Mouse (Mus musculus) bone marrow, adult 2 months (tissue): ENCODE measurements around the gene Clcn1. TPM values are rescaled to one million over a fixed set of nuclear protein-coding genes. Genes with fewer than 3 reads are reported as not detected.

ENCODE experiments used
- H3K27ac ChIP-seq: fragments of 200-500 bp; 2 replicates; pipeline ENCODE4 v1.5.1; 2012; ENCODE audit warnings: low read depth, mild to moderate bottlenecking, control low read depth, inconsistent platforms, low read length; ENCODE audit not compliant: control insufficient read depth, poor library complexity, insufficient read depth
- H3K4me1 ChIP-seq: fragments of 200-500 bp; 2 replicates; pipeline ENCODE4 v1.6.1; 2011; ENCODE audit warnings: low read length; ENCODE audit not compliant: control insufficient read depth, insufficient read depth
- H3K4me3 ChIP-seq: fragments of 200-500 bp; replicated peaks from 2 replicates; pipeline ENCODE3; 2011; ENCODE audit warnings: mild to moderate bottlenecking, low read depth, low read length, control low read depth; ENCODE audit not compliant: control insufficient read depth
- CTCF ChIP-seq: fragments of 200-500 bp; IDR thresholded peaks from 2 replicates; pipeline ENCODE4 v1.5.1; 2011; ENCODE audit warnings: low read length, control low read depth; ENCODE audit not compliant: control insufficient read depth, insufficient read depth
- POLR2A ChIP-seq: fragments of 200-500 bp; IDR thresholded peaks from 2 replicates; pipeline ENCODE4 v1.6.1; 2011; ENCODE audit warnings: low read depth, mild to moderate bottlenecking, control low read depth, low read length, borderline replicate concordance; ENCODE audit not compliant: control insufficient read depth
- WGBS: fragments of 180-500 bp; shearing (Covaris S2); methylation state at CpG from one replicate; pipeline ENCODE4 v1.1.7; 2018; 5-methylcytosine and 5-hydroxymethylcytosine counted together
- polyA plus RNA-seq: library from polyadenylated mRNA; stranded (reverse); fragments of >200 nt; gene quantifications from 2 replicates; pipeline ENCODE4 v1.2.4, GENCODE M21; 2011; ENCODE audit warnings: low replicate concordance; ENCODE audit not compliant: missing spikeins, insufficient read depth, insufficient read length

Clcn1 gene
- polyA plus RNA-seq, 1 experiment: 2.1 TPM

DNA sequence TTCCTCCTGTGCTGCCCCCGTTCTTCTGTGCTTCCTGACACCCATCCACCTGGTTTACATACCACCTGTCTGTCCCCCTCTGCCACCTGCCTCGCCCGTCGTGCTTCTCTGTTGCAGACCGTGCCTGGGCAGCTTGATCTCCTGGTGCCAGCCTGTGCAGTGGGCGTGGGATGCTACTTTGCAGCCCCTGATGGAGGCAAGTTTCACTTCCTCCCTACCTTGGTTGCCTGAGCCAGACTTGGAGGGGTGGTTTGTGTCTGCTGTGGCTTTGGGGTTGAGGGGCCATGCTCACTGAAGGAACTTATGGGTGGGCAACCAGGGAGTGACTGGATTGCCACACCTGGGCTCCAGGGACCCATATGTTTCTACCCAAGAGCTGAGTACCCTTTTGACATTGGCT is 6.8 kb downstream of the Clcn1 start:
- WGBS: 29% methylated on average over 6 of the region's 6 CpGs
- peaks cover 4% of the 10 kb centered on the region for H3K4me1 ChIP-seq
- H3K4me3 ChIP-seq: no peak overlapping the region
- no peak for TF ChIP-seq CTCF
- no peak for TF ChIP-seq POLR2A
- no peak overlapping the region for H3K27ac ChIP-seq

DNA sequence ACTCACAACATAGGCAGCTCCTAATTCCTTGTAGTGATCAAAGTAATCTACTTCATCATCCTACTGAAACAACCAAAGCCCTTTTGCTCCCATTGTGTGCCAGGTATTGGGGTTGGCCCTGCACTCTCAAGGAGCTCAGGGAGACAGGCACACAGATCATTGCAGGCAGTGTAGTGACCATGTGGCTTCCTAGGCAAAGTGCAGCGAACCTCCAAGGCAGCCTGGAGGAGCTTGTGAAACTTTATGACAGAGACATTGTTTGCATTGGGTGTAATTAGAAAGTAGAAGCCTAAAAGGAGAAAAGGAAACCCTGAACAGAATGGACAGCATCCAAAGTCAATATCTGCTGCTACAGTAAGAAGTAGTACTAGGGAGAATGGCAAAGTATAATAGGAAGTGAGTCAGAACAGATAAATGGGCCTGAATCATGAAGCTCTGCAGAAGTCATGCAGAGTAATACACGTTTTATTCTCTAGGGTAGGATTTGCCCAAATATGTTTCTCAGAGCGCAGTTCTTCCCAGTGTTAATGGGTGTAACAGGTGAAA is 9.1 kb downstream of the Clcn1 start:
- WGBS: 61% methylated on average over 3 of the region's 3 CpGs
- no peak overlapping the region for H3K27ac ChIP-seq
- no peak overlapping the region for H3K4me3 ChIP-seq
- peaks cover 4% of the 10 kb centered on the region for H3K4me1 ChIP-seq
- TF ChIP-seq CTCF: no peak
- TF ChIP-seq POLR2A: no peak

DNA sequence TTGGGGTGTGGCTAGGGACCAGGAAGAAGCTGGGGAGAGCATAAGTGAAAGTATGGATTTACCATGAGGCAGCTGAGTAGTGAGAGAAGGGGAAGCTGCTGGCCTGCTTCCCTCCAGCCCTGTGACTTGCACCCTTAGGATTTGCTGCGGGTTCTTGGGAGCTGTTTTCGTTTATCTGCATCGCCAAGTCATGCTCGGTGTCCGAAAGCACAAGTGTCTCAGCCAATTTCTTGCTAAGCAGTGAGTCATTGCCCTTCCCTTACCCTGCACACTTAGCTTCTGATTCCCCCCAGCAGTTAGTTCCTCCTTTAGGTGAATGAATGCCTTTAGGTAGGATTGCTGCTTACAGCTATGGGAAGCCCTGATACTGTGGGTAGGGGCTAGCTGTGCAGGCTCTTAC is 12.9 kb downstream of the Clcn1 start:
- Histone ChIP-seq H3K4me1 (no peaks in the 10 kb centered on the region), H3K27ac (no peak overlapping the region), H3K4me3 (no peak overlapping the region)
- TF ChIP-seq CTCF: no peak
- 14% methylated on average over 5 of the region's 5 CpGs for WGBS

DNA sequence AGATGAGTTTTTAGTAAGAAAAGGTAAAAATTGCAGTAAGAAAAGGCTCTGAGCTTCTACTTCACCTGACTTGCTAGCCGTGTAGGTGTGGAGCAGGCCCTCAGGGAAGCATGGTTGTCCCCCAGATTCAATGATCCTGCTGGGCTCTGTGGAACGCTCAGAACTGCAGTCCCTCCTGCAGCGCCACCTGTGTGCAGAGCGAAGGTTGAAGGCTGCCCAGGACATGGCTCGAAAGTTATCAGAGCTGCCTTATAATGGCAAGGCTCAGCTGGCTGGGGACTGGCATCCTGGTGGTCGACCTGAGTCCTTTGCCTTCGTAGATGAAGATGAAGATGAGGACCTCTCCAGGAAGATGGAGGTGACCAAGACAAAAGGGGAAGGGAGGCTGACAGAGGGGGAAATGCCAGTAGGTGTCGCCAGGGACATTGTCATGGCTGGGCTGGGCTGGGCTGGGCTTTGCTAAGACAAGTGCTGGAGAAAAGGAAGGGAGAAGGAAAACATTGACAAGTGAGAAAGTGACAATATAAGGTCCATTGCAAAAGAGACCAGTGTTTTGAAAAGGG is 23.4 kb downstream of the Clcn1 start:
- no peak overlapping the region for H3K4me3 ChIP-seq
- peak; percentile 28; the same call in 1 of the 2 replicates for TF ChIP-seq CTCF
- TF ChIP-seq POLR2A: no peak
- H3K4me1 ChIP-seq: peaks cover 2% of the 10 kb centered on the region; the same call in 1 of the 2 replicates
- no peak overlapping the region; the same call in 1 of the 2 replicates for H3K27ac ChIP-seq
- WGBS: 52% methylated on average over 8 of the region's 8 CpGs

DNA sequence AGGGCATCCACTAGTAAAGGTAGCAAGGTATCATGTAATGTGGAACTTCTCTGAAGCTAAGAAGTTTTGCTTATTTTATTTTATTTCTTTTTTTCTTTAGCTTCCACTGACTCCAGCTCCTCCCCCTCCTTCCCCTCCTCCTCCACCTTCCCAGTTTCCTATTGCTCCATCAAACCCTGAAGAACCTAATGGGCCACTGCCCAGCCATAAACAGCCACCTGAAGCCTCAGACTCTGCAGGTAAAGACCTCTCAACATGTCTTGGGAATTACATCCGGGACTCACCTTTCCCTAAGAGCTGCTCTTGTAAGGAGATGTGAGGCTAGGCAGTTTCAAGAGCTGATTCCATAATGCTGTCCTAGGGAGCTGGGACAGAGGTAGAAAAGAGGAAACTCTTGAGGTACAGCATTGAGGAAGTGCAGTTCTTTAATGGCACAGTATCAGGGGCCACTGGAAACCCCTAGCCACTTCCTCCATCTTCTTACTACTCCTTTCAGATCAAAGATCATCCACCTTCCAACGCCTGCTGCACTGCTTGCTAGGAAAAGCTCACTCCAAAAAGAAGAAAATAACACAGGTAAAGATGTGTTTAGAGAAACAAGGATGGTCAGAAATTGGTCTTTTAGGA is 24.1 kb downstream of the Clcn1 start:
- Histone ChIP-seq H3K4me3 (no peak overlapping the region), H3K27ac (no peak overlapping the region), H3K4me1 (peaks cover 2% of the 10 kb centered on the region; the same call in 1 of the 2 replicates)
- TF ChIP-seq CTCF (no peak), POLR2A (no peak)
- WGBS: 33% methylated on average over 2 of the region's 2 CpGs

DNA sequence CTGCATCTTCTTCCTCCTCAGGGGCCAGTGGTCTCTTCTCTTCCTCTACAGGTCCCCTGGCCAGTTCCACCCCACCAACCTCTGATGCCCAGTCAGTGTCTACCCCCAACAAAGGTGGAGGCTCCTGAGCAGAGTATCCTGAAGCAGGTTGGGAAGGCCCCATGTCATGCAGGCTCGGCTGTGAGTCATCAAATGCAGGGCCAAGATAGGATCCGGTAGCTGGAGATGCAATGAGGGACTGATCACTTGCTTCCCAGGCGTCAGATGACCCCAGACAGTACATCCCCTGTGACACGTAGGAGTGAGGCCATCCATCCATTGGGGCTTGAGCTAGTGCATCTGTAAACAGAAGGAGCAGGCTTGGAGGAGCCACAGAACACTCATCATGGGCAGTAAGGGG is 31.8 kb downstream of the Clcn1 start:
- H3K4me1 ChIP-seq: no peaks in the 10 kb centered on the region
- 84% methylated on average over 4 of the region's 4 CpGs for WGBS
- TF ChIP-seq CTCF (no peak), POLR2A (no peak)
- no peak overlapping the region for H3K27ac ChIP-seq
- no peak overlapping the region for H3K4me3 ChIP-seq

DNA sequence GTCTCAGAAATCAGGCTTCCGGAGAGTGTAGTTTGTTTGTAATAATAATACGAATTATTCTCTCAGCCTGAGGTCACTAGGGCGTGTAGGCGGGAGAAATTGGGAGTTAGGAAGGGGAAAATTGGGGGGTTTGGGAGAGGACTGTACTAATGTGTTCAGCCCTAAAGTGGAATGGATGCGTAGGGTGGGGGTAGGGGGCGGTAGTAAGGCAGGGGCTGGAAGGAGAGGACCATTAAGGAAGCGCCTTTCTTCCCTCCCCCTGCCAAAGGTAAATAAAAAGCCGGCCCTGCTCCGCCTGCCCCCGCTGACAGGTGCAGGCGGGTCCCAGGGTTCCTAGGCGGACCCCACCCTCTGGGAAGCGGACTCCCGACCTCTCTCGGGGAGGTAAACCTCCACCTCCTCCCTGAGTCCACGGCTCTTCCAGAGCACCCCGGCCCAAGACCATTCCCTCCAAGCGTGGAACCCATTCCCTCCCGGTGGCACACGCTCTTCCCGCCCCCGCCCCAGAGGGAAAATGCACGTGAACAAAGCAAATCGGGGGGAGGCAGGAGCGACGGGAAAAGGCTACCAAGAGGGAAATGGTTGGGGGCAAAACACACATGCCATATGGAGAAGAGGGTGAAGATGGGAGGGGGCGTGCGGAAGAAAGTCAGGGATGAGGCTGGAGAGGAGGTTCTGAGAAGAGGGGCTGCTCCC is 37.0 kb downstream of the Clcn1 start:
- TF ChIP-seq CTCF (no peak), POLR2A (no peak)
- Histone ChIP-seq H3K4me1 (no peaks in the 10 kb centered on the region), H3K4me3 (no peak overlapping the region), H3K27ac (no peak overlapping the region)
- 10% methylated on average over 27 of the region's 28 CpGs for WGBS

DNA sequence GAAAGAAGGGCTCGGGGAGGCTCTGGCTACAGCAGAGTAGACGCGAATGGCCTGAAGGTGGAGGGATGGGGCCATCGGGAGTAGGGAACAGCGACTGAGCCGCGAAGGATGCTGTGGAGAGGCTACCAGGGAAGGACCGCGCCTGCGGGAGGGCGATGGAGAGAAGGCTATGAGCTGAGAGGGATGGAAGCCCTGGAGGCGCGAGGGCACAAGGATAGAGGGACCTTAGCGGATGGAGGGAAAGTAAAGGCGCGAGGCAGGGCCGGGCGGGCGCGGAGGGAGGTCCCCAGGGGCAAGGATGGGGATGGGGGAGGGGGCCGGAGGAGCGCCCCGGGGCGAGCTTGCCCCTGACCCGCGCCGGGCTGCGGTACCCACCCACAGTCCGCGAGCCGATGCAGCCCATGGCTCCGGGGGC is 37.6 kb downstream of the Clcn1 start:
- TF ChIP-seq CTCF: no peak
- TF ChIP-seq POLR2A: no peak
- H3K4me3 ChIP-seq: no peak overlapping the region
- H3K4me1 ChIP-seq: no peaks in the 10 kb centered on the region
- H3K27ac ChIP-seq: no peak overlapping the region
- WGBS: 1% methylated on average over 25 of the region's 32 CpGs
